Mouse (Mus musculus) NIH3T3 (cell line): ENCODE measurements at regions not wholly inside any gene's neighbourhood (a gene's known extent, or its start where the extent isn't known, plus 50 kb on each side); places are given as distances from the start of the nearest gene placed in this dataset.
"Not testable (repeated sequence)": the region's sequence is repeated elsewhere in the genome, so short reads cannot be mapped to it uniquely, and the experiment has no call there.

Experiments
- DNase-seq: peaks from one replicate; pipeline ENCODE4 v3.0.0-alpha.2; 2012; ENCODE audit warnings: low read depth

DNA sequence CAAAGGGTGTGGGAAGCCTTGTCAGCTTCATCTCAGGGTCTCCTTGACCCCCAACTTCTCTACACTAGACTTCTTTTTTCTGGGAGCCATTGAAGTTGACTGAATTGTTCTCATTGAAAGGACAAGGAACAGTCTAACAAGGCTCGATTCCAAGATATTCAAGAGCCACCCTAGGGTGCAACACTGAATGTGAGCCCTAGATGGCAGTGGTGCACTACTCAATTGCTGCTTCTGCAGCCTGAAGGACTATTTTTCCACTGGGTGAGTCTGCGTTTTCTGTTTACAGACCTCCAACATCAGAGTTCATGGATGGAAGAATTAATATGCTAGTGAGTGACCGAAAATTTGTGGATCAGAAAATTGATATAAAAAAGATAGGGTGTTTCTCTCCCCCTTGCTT lies 161.5 kb downstream of the Hpcal1 start:
- DNase-seq = peak; percentile 80

DNA sequence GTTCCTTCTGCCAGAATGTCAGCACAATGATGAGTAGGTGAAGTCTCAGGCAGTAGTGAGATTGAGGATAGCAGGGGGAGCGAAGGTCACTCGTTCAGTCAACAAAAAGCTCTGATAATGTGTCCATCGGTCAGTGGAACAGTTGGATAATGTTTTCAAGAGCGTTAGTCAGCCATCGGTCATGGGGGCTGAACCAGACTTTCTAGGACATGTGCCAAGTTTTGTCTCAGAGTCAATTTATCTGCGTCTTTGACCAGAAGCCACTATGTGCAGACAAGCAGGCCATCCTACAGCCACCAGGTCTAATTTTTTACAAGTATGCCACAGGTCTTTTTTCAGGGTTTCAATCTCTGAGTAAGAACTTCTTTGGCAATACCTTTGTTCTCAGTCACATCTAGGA lies 181.8 kb downstream of the Hpcal1 start:
- not testable (repeated sequence) for DNase-seq

DNA sequence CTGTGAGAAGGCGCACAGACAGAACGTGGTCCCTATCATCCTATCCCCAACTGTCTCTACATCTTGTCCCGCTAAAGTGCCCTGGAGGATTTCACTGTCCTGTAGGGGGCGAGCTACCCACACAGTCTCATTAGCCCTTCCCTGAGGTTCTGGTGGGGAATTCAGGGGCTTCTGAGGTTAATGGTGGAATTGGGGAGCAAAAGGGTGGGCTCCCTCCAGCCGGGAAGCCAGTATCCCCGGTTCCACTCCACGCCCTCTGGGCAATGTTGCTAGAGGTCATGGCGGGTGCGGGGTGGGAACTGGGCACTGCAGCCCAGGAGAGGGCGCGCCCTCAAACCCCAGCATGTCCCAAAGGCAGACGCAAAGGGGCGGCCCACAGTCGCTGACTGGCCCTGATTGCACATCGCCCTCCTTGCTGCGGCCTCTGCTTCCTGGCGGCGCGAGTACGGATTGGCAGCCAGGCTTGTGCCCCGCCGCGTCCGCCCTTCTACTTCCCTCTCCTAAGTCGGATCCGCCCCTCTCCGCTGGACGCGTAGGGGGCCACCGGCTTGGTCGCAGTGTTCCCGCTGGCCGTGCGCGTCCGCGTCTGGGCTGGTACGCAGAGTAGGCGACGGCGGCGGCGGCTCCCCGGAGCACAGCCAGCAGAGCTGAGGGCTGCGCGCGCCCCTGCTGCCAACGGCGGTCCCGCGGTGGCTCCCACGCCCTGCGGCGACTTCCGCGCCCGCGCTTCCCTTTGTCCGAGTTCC lies 190.9 kb downstream of the Hpcal1 start:
- DNase-seq = peak; percentile 95

DNA sequence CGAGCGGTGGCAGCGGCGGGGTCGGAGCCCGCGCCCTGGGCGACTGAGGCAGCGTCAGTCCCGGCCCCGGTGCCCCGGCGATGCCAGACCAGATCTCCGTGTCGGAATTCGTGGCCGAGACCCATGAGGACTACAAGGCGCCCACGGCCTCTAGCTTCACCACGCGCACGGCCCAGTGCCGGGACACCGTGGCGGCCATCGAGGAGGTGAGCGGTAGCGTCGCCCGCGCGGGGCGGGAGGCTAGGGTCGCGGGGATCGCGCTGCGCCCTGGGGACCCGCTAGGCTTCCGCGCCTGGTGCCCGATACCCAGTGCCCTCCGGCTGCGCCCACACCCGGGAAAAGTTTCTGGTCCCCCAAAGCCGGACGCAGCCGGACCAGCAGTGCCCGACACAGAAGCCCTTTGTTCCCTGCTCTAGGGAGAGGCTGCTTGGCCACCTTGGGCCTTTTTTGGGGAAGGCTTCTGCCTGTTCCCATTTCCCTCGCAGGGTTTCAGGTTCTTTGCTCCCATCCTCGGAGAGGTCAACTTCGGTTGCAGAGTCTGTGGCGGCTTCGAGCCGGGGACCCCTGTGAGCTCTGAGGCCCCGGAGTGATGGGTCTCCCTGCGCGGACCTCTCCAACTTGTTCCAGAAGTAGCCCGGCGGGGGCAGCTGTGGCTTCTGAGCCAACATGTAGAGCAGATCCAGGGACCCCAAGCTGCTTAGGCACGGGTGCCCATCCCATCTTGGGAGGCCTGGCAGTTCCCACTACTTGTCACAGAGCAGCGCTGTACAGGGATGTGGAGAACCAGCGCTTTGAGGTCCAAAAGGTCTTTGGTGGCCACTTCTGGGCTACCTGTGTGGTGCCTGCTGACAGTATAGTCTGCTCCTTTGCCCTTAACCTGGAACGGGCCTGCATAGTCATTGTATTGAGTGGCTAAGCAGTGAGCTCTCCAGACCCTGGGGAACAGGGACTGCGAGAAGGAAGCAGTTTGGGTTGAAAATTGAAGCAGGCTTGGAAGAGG lies 191.8 kb downstream of the Hpcal1 start:
- peak; percentile 8 for DNase-seq

DNA sequence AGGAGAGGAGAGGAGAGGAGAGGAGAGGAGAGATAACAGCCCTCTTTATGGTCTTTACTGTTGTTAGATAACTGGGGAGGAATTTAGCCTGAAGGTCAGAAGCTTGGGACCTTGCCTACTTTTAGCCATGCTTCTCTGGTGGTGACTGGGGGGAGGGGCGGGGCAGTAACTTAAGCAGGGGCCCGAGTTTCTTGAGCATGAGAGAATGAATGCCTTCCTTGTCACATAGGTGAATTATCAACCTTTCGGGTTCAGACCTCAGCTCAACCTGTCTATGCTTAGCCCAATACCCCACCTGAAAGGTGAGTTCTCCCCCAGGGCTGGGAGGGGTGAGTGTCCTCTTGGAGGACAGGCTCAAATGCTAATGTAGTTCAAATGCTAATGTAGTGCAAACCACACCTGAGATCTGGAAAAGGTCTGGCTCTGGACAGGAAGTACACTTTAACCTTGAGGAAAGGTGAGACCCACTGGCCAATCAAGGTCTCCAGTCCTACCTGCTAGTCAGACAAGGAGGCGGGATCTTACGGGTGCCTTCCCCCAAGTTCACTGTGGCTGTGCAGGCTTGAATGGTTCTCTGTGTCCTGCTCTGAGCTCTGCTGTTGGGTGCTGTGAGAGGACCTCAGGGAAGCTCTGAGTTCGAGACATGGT lies 201.1 kb downstream of the Hpcal1 start:
- not testable (repeated sequence) for DNase-seq

DNA sequence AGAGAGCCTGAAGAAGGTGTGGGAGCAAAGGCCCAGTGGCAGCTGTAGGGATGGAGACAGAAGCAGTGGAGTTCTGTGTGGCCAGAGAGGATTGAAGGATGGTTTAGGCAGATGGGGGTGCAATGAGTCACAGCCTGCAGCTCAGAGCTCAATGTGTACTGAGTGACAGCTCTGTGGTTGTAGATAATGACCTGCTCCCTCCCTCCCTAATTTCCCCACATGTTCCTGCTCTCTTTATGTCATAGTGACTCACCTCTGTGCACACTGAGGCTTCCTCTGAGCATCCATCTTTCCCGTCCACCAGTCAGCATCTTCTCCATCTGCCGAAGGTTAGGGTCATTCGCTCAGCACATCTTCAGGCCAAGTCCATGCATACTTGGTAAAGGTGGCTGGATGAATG lies 222.4 kb downstream of the Hpcal1 start:
- peak; percentile 2 for DNase-seq
